Mouse (Mus musculus): ENCODE results near the gene Pagr1b. TPM values are rescaled to one million over a fixed set of nuclear protein-coding genes. Genes with fewer than 3 reads are reported as not detected.

The Pagr1b gene
- total RNA-seq, 2 experiments from 2014 or later: 0.54 TPM; not detected in 1

GRCm38 (mm10) chr7:126952646-126953045 lies 63.6 kb downstream of the Pagr1b start:
- ATAC-seq (ENCODE audit: poor library complexity, severe bottlenecking): no peak

GRCm38 (mm10) chr7:126951741-126952140 lies 64.5 kb downstream of the Pagr1b start:
- no peak for ATAC-seq (ENCODE audit: poor library complexity, severe bottlenecking)

Other genes with a start within 250 kb of the Pagr1b start
Only the 30 nearest of the 32 such genes appear.
- 0.68 and 1.0 TPM in 2 replicates for gene Tbx6, start 235.0 kb downstream of the Pagr1b start, total RNA-seq (2015)
- 0.98 and 0.99 TPM in 2 replicates for gene Tbx6, start 235.0 kb downstream of the Pagr1b start, total RNA-seq (2017)
- 186 and 196 TPM in 2 replicates for gene Ppp4c, start 224.0 kb downstream of the Pagr1b start, total RNA-seq (2015)
- gene Ppp4c, start 224.0 kb downstream of the Pagr1b start, total RNA-seq (2017): 139 and 154 TPM in 2 replicates
- gene Fam57b, start 218.8 kb downstream of the Pagr1b start, total RNA-seq (2015): not detected in 2 replicates
- gene Fam57b, start 218.8 kb downstream of the Pagr1b start, total RNA-seq (2017): not detected in 2 replicates
- gene 4930451I11Rik, start 184.8 kb downstream of the Pagr1b start, total RNA-seq (2015): not detected in 2 replicates
- not detected in 2 replicates for gene 4930451I11Rik, start 184.8 kb downstream of the Pagr1b start, total RNA-seq (2017)
- gene Doc2a, start 169.1 kb downstream of the Pagr1b start, total RNA-seq (2015): not detected in 2 replicates
- not detected in 2 replicates for gene Doc2a, start 169.1 kb downstream of the Pagr1b start, total RNA-seq (2017)
- gene Hirip3, start 154.5 kb downstream of the Pagr1b start, total RNA-seq (2015): 14.6 and 22.0 TPM in 2 replicates
- 147 and 164 TPM in 2 replicates for gene Hirip3, start 154.5 kb downstream of the Pagr1b start, total RNA-seq (2017)
- 42.5 and 51.5 TPM in 2 replicates for gene Ino80e, start 154.1 kb downstream of the Pagr1b start, total RNA-seq (2015)
- gene Ino80e, start 154.1 kb downstream of the Pagr1b start, total RNA-seq (2017): 21.3 and 46.4 TPM in 2 replicates
- 14.3 and 19.0 TPM in 2 replicates for gene Taok2, start 131.8 kb downstream of the Pagr1b start, total RNA-seq (2015)
- gene Taok2, start 131.8 kb downstream of the Pagr1b start, total RNA-seq (2017): 26.8 and 32.0 TPM in 2 replicates
- 47.9 and 50.9 TPM in 2 replicates for gene Tmem219, start 93.6 kb downstream of the Pagr1b start, total RNA-seq (2015)
- 44.9 and 45.5 TPM in 2 replicates for gene Tmem219, start 93.6 kb downstream of the Pagr1b start, total RNA-seq (2017)
- 7.3 and 12.0 TPM in 2 replicates for gene Kctd13, start 87.6 kb downstream of the Pagr1b start, total RNA-seq (2015)
- 10.9 and 19.0 TPM in 2 replicates for gene Kctd13, start 87.6 kb downstream of the Pagr1b start, total RNA-seq (2017)
- not detected in 2 replicates for gene Asphd1, start 66.9 kb downstream of the Pagr1b start, total RNA-seq (2015)
- gene Asphd1, start 66.9 kb downstream of the Pagr1b start, total RNA-seq (2017): not detected in 2 replicates
- 2.9 TPM in 1 of 2 replicates, not detected in the other for gene Sez6l2, start 65.9 kb downstream of the Pagr1b start, total RNA-seq (2015)
- gene Sez6l2, start 65.9 kb downstream of the Pagr1b start, total RNA-seq (2017): 0.16 and 0.33 TPM in 2 replicates
- gene Cdipt, start 40.6 kb downstream of the Pagr1b start, total RNA-seq (2015): 46.1 and 48.5 TPM in 2 replicates
- gene Cdipt, start 40.6 kb downstream of the Pagr1b start, total RNA-seq (2017): 49.4 and 56.7 TPM in 2 replicates
- gene Cdiptos, start 40.4 kb downstream of the Pagr1b start, total RNA-seq (2015): 4.9 and 6.6 TPM in 2 replicates
- gene Cdiptos, start 40.4 kb downstream of the Pagr1b start, total RNA-seq (2017): 0.73 and 3.3 TPM in 2 replicates
- 5.6 and 6.0 TPM in 2 replicates for gene Mvp, start 1.9 kb downstream of the Pagr1b start, total RNA-seq (2015)
- 48.1 and 50.6 TPM in 2 replicates for gene Mvp, start 1.9 kb downstream of the Pagr1b start, total RNA-seq (2017)
- gene Pagr1a, start 868 bp upstream of the Pagr1b start, total RNA-seq (2015): 40.7 and 62.5 TPM in 2 replicates
- 25.5 and 67.0 TPM in 2 replicates for gene Pagr1a, start 868 bp upstream of the Pagr1b start, total RNA-seq (2017)
- gene Gm42742, start 4.6 kb upstream of the Pagr1b start, total RNA-seq (2015): 15.4 TPM in 1 of 2 replicates, not detected in the other
- gene Gm42742, start 4.6 kb upstream of the Pagr1b start, total RNA-seq (2017): 45.4 TPM in 1 of 2 replicates, not detected in the other
- gene Prrt2, start 4.7 kb upstream of the Pagr1b start, total RNA-seq (2015): 0.20 and 1.8 TPM in 2 replicates
- gene Prrt2, start 4.7 kb upstream of the Pagr1b start, total RNA-seq (2017): 2.4 and 3.0 TPM in 2 replicates
- 79.8 and 80.9 TPM in 2 replicates for gene Maz, start 10.6 kb upstream of the Pagr1b start, total RNA-seq (2015)
- gene Maz, start 10.6 kb upstream of the Pagr1b start, total RNA-seq (2017): 44.4 and 45.1 TPM in 2 replicates
- gene Kif22, start 26.0 kb upstream of the Pagr1b start, total RNA-seq (2015): 107 and 108 TPM in 2 replicates
- 85.9 and 105 TPM in 2 replicates for gene Kif22, start 26.0 kb upstream of the Pagr1b start, total RNA-seq (2017)
- gene Zg16, start 70.8 kb upstream of the Pagr1b start, total RNA-seq (2015): 0.96 TPM in 1 of 2 replicates, not detected in the other
- gene Zg16, start 70.8 kb upstream of the Pagr1b start, total RNA-seq (2017): not detected in 2 replicates
- gene AI467606, start 74.9 kb upstream of the Pagr1b start, total RNA-seq (2015): 65.9 and 71.1 TPM in 2 replicates
- gene AI467606, start 74.9 kb upstream of the Pagr1b start, total RNA-seq (2017): 46.6 and 49.2 TPM in 2 replicates
- gene Qprt, start 105.7 kb upstream of the Pagr1b start, total RNA-seq (2015): 2.0 and 3.3 TPM in 2 replicates
- 1.1 and 2.8 TPM in 2 replicates for gene Qprt, start 105.7 kb upstream of the Pagr1b start, total RNA-seq (2017)
- gene Spn, start 121.3 kb upstream of the Pagr1b start, total RNA-seq (2015): 74.6 and 82.8 TPM in 2 replicates
- 241 and 246 TPM in 2 replicates for gene Spn, start 121.3 kb upstream of the Pagr1b start, total RNA-seq (2017)
- gene Cd2bp2, start 179.6 kb upstream of the Pagr1b start, total RNA-seq (2015): 16.1 and 19.0 TPM in 2 replicates
- 51.8 and 57.5 TPM in 2 replicates for gene Cd2bp2, start 179.6 kb upstream of the Pagr1b start, total RNA-seq (2017)
- 27.0 and 27.4 TPM in 2 replicates for gene Tbc1d10b, start 192.0 kb upstream of the Pagr1b start, total RNA-seq (2015)
- gene Tbc1d10b, start 192.0 kb upstream of the Pagr1b start, total RNA-seq (2017): 59.8 and 74.2 TPM in 2 replicates
- 5.0 and 6.0 TPM in 2 replicates for gene Mylpf, start 192.4 kb upstream of the Pagr1b start, total RNA-seq (2015)
- 2.3 and 3.3 TPM in 2 replicates for gene Mylpf, start 192.4 kb upstream of the Pagr1b start, total RNA-seq (2017)
- 2.9 and 3.1 TPM in 2 replicates for gene Zfp553, start 216.6 kb upstream of the Pagr1b start, total RNA-seq (2015)
- gene Zfp553, start 216.6 kb upstream of the Pagr1b start, total RNA-seq (2017): 5.9 and 9.7 TPM in 2 replicates
- gene Sept1, start 216.6 kb upstream of the Pagr1b start, total RNA-seq (2015): 36.2 and 36.8 TPM in 2 replicates
- gene Sept1, start 216.6 kb upstream of the Pagr1b start, total RNA-seq (2017): 31.2 and 42.7 TPM in 2 replicates
- gene Zfp771, start 227.8 kb upstream of the Pagr1b start, total RNA-seq (2015): 0.96 and 1.8 TPM in 2 replicates
- 0.28 and 0.73 TPM in 2 replicates for gene Zfp771, start 227.8 kb upstream of the Pagr1b start, total RNA-seq (2017)